Mouse (Mus musculus) ES-Bruce4 (cell line): ENCODE data around the gene Ldlrad3.

Experiments used
- CTCF ChIP-seq: IDR thresholded peaks from one replicate; pipeline ENCODE4 v1.8.1; 2011; ENCODE audit warnings: low read depth, low read length
- POLR2A ChIP-seq: IDR thresholded peaks from one replicate; pipeline ENCODE4 v1.8.1; 2011; ENCODE audit warnings: low read length; ENCODE audit not compliant: insufficient read depth

DNA sequence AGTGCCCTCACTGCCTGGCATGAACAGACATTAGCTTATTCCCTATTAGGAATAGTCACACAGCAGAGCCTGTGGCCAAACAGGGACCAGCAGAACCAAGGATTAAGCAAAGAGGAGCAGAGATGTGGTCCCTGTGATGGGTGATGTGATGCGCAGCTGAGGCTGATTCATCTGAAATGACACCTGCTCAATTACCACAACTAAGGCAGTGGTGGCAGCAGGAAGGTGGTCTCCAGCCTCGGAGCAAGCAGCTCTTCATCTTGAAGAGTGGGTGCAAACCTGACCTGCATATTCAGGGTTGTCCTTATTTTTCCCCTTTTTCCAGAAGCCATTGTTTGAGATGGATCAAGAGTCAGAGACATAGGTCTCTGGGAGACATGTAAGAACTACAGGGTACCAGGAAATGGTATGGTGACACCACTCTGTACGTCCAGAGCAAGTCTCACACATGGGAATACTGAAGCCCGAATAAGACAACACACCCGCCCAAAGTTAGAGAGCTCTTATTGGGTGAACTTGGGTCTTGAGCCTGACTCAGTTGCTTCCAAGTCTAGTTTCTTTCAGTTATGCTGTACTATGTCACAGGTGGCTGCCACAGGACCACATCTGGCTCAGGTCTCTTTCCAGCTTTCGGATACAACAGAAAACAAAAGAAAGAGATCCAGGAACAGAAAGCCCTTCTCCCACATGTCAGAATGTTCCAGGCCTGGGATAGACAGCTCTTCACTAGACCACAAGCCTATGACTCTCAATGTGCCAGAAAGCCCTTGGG, 112.7 kb downstream of the Ldlrad3 start:
- TF ChIP-seq CTCF (no peak), POLR2A (no peak)
